Mouse (Mus musculus) heart, embryonic 16.5 days (tissue): ENCODE results near the gene Nlrc3. TPM values are rescaled to one million over a fixed set of nuclear protein-coding genes. Genes with fewer than 3 reads are reported as not detected.

ENCODE experiments used
- ATAC-seq: fragments of 200-750 bp; cut with Nextera tagmentation; replicated peaks from 2 replicates; pipeline ENCODE4 v1.8.0; 2017; ENCODE audit warnings: moderate number of reproducible peaks; ENCODE audit not compliant: insufficient read depth, low FRiP score; ENCODE audit errors: extremely low read depth
- H3K27ac ChIP-seq: fragments of 300-500 bp; sonication (generic); 2 replicates; pipeline ENCODE4 v1.5.1; 2014; ENCODE audit warnings: mild to moderate bottlenecking, low read length, control low read depth, moderate library complexity
- H3K27me3 ChIP-seq: fragments of 300-500 bp; sonication (generic); 2 replicates; pipeline ENCODE4 v1.6.1; 2014; ENCODE audit warnings: low read length, mixed read lengths; ENCODE audit not compliant: control insufficient read depth, insufficient read depth
- H3K36me3 ChIP-seq: fragments of 300-500 bp; sonication (generic); 2 replicates; pipeline ENCODE4 v1.6.1; 2014; ENCODE audit not compliant: control insufficient read depth, insufficient read depth
- H3K4me1 ChIP-seq: fragments of 300-500 bp; sonication (generic); 2 replicates; pipeline ENCODE4 v1.6.1; 2014; ENCODE audit warnings: low read length, mixed read lengths; ENCODE audit not compliant: control insufficient read depth, insufficient read depth
- H3K4me2 ChIP-seq: fragments of 300-500 bp; sonication (generic); 2 replicates; pipeline ENCODE4 v1.6.1; 2014; ENCODE audit warnings: low read depth, mild to moderate bottlenecking, control low read depth, low read length
- H3K4me3 ChIP-seq: fragments of 300-500 bp; sonication (generic); 2 replicates; pipeline ENCODE4 v1.5.1; 2014; ENCODE audit warnings: mild to moderate bottlenecking, control low read depth, low read length
- H3K9ac ChIP-seq: fragments of 300-500 bp; sonication (generic); 2 replicates; pipeline ENCODE4 v1.6.1; 2014; ENCODE audit warnings: low read length, control low read depth
- H3K9me3 ChIP-seq: fragments of 300-500 bp; sonication (generic); replicated peaks from 2 replicates; pipeline ENCODE4 v1.6.1; 2016; ENCODE audit warnings: low read length; ENCODE audit not compliant: control insufficient read depth
- WGBS: fragments of 180-500 bp; shearing (Covaris S2); extraction: QIAGEN DNeasy Blood & Tissue Kit; methylation state at CpG from one replicate; pipeline ENCODE4 v1.1.7; 2014; 5-methylcytosine and 5-hydroxymethylcytosine counted together
- polyA plus RNA-seq: library from polyadenylated mRNA; unstranded; fragments of >200 nt; fragmentation: Nextera tagmentation; extraction: Ambion mirVana; gene quantifications from 2 replicates; pipeline ENCODE4 v1.2.1, GENCODE M21; 2015

Gene Nlrc3
- polyA plus RNA-seq, 1 experiment from 2014 or later: 2.5 TPM

DNA sequence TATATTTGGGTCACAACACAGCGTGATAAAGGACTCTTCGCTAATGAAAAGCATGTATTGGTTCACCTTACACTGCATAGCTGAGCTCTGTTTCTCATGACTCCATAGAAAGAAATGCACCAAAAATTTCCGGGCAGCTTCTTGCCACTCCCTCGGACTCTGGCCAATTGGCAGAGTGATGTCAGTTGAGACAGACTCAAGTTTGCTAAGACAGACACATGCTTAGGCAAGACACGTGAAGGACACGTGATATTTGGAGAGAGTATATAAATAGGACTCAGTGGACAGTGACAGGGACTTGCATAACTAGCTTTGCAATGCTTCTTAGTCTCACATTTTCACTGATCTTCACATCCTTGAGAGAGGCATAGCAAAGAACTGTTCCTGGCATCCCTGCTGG, 20.1 kb downstream of the Nlrc3 start:
- 70% methylated on average over 6 of the region's 6 CpGs for WGBS
- no peaks in the 10 kb centered on the region for H3K27me3 ChIP-seq
- ATAC-seq: no peak

GRCm38 (mm10) chr16:3951141-3951540, 25.3 kb downstream of the Nlrc3 start:
- Histone ChIP-seq H3K9me3 (no peaks in the 10 kb centered on the region), H3K4me2 (no peak overlapping the region), H3K9ac (no peak overlapping the region), H3K4me1 (no peaks in the 10 kb centered on the region), H3K36me3 (no peaks in the 10 kb centered on the region), H3K4me3 (no peak overlapping the region), H3K27me3 (no peaks in the 10 kb centered on the region), H3K27ac (no peak overlapping the region)
- no peak for ATAC-seq
- WGBS: 96% methylated on average over 1 of the region's 1 CpGs

More for the DNA sequence above, 20.1 kb downstream of the Nlrc3 start:
- 0 out of 2 replicates have a peak, but pooled peaks cover 4% of the 10 kb centered on the region for H3K4me1 ChIP-seq
- H3K27ac ChIP-seq: no peak overlapping the region
- no peaks in the 10 kb centered on the region for H3K9me3 ChIP-seq
- H3K9ac ChIP-seq: no peak overlapping the region
- H3K36me3 ChIP-seq: no peaks in the 10 kb centered on the region
- no peak overlapping the region for H3K4me2 ChIP-seq
- H3K4me3 ChIP-seq: no peak overlapping the region

- Histone ChIP-seq H3K27ac (no peak overlapping the region), H3K4me2 (no peak overlapping the region), H3K9me3 (no peaks in the 10 kb centered on the region), H3K36me3 (peaks cover 32% of the 10 kb centered on the region), H3K27me3 (no peaks in the 10 kb centered on the region), H3K9ac (no peak overlapping the region), H3K4me1 (no peaks in the 10 kb centered on the region), H3K4me3 (no peak overlapping the region)
- no peak for ATAC-seq
- WGBS: 87% methylated on average over 4 of the region's 4 CpGs
Measured at GRCm38 (mm10) chr16:3934701-3935100, 41.7 kb downstream of the Nlrc3 start.

GRCm38 (mm10) chr16:3934091-3934490, 42.3 kb downstream of the Nlrc3 start:
- no peak for ATAC-seq
- no peak overlapping the region for H3K9ac ChIP-seq
- H3K27ac ChIP-seq: no peak overlapping the region
- H3K4me2 ChIP-seq: no peak overlapping the region
- no peaks in the 10 kb centered on the region for H3K27me3 ChIP-seq
- no peaks in the 10 kb centered on the region for H3K9me3 ChIP-seq
- no peaks in the 10 kb centered on the region for H3K4me1 ChIP-seq
- peaks cover 32% of the 10 kb centered on the region for H3K36me3 ChIP-seq
- no peak overlapping the region for H3K4me3 ChIP-seq
- 89% methylated on average over 1 of the region's 1 CpGs for WGBS

- WGBS: 86% methylated on average over 6 of the region's 6 CpGs
- H3K36me3 ChIP-seq: peaks cover 34% of the 10 kb centered on the region
- no peak overlapping the region for H3K27ac ChIP-seq
- ATAC-seq: no peak
- no peak overlapping the region for H3K9ac ChIP-seq
- H3K4me3 ChIP-seq: no peak overlapping the region
- no peaks in the 10 kb centered on the region for H3K27me3 ChIP-seq
- no peak overlapping the region for H3K4me2 ChIP-seq
- H3K4me1 ChIP-seq: no peaks in the 10 kb centered on the region
- H3K9me3 ChIP-seq: no peaks in the 10 kb centered on the region
Measured at GRCm38 (mm10) chr16:3933536-3933935, 42.9 kb downstream of the Nlrc3 start.

- H3K4me3 ChIP-seq: no peak overlapping the region
- no peaks in the 10 kb centered on the region for H3K9me3 ChIP-seq
- no peaks in the 10 kb centered on the region for H3K4me1 ChIP-seq
- no peak overlapping the region for H3K27ac ChIP-seq
- H3K36me3 ChIP-seq: peaks cover 33% of the 10 kb centered on the region
- 72% methylated on average over 7 of the region's 7 CpGs for WGBS
- H3K27me3 ChIP-seq: no peaks in the 10 kb centered on the region
- H3K9ac ChIP-seq: no peak overlapping the region
- no peak; the same call in 1 of the 2 replicates for ATAC-seq
- H3K4me2 ChIP-seq: no peak overlapping the region
Measured at GRCm38 (mm10) chr16:3929151-3929550, 47.3 kb downstream of the Nlrc3 start.

DNA sequence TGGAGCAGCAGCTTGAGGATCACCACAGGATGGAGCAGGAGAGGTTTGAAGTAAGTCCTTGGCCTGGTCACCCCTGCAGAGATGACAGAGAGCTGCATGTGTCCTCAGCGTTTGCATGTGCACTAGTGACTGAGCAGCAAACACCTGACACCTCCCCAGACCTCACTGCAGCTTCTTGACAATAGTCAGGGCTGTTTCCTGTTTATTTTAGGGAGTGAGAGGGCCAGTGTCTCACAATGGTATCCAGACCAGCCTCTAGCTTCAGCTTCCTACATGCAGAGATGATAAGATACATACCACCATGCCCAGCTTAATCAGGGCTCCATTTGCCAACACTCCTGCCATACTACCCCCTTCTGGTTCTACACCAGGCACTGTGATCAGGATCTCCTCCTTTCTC, 47.9 kb downstream of the Nlrc3 start:
- Histone ChIP-seq H3K4me2 (no peak overlapping the region), H3K9ac (no peak overlapping the region), H3K36me3 (peaks cover 33% of the 10 kb centered on the region), H3K9me3 (no peaks in the 10 kb centered on the region), H3K27ac (no peak overlapping the region), H3K27me3 (no peaks in the 10 kb centered on the region), H3K4me3 (no peak overlapping the region), H3K4me1 (no peaks in the 10 kb centered on the region)
- 46% methylated on average over 1 of the region's 1 CpGs for WGBS
- no peak for ATAC-seq

- ATAC-seq: no peak
- Histone ChIP-seq H3K9me3 (no peaks in the 10 kb centered on the region), H3K27ac (no peak overlapping the region), H3K9ac (no peak overlapping the region), H3K4me3 (no peak overlapping the region), H3K4me1 (no peaks in the 10 kb centered on the region), H3K4me2 (no peak overlapping the region), H3K36me3 (peaks cover 36% of the 10 kb centered on the region), H3K27me3 (no peaks in the 10 kb centered on the region)
- 83% methylated on average over 4 of the region's 4 CpGs for WGBS
Measured at GRCm38 (mm10) chr16:3923966-3924365, 52.5 kb downstream of the Nlrc3 start.

- WGBS: 85% methylated on average over 3 of the region's 3 CpGs
- peaks cover 35% of the 10 kb centered on the region for H3K36me3 ChIP-seq
- H3K27ac ChIP-seq: no peak overlapping the region
Measured at GRCm38 (mm10) chr16:3923515-3923914, 52.9 kb downstream of the Nlrc3 start.

DNA sequence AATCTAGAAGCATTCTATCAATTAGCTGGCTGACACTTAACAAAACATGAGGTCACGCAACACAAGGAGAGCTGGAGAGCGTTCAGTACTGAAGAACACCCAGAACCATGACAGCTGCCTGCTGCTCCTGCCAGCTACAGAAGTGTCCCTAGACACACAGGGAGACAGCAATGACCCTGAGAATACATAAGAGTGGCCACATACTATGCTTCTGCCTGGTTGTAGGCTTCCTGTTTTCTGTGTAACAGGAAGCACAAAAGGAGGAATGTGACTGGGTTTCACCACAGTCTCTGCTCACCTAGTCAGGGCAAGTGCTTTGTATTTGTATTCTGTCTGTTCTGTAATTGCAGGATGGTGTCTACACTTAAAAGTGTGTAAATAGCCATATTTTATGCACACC, 55.7 kb downstream of the Nlrc3 start:
- WGBS: 91% methylated on average over 2 of the region's 2 CpGs
- no peaks in the 10 kb centered on the region for H3K4me1 ChIP-seq
- H3K9ac ChIP-seq: no peak overlapping the region
- peaks cover 28% of the 10 kb centered on the region for H3K36me3 ChIP-seq
- no peaks in the 10 kb centered on the region for H3K9me3 ChIP-seq
- no peak overlapping the region for H3K4me3 ChIP-seq
- H3K27ac ChIP-seq: no peak overlapping the region
- H3K27me3 ChIP-seq: no peaks in the 10 kb centered on the region
- H3K4me2 ChIP-seq: no peak overlapping the region
- no peak for ATAC-seq

More at GRCm38 (mm10) chr16:3923515-3923914, 52.9 kb downstream of the Nlrc3 start:
- Histone ChIP-seq H3K4me3 (no peak overlapping the region), H3K9ac (no peak overlapping the region), H3K27me3 (no peaks in the 10 kb centered on the region), H3K9me3 (no peaks in the 10 kb centered on the region), H3K4me1 (no peaks in the 10 kb centered on the region), H3K4me2 (no peak overlapping the region)
- ATAC-seq: no peak
